Mouse (Mus musculus) urinary bladder, postnatal 4 days (tissue): ENCODE measurements around the gene Klrb1b.
"Not testable (repeated sequence)": the region's sequence is repeated elsewhere in the genome, so short reads cannot be mapped to it uniquely, and the experiment has no call there.

ENCODE experiments used
- DNase-seq, 2 experiments: peaks; one replicate each; pipeline ENCODE4 v3.0.0; 2021 to 2022; ENCODE audit warnings: low spot score in 2 of 2

Klrb1b gene

GRCm38 (mm10) chr6:128799896-128800270 is 26.2 kb downstream of the Klrb1b start:
- DNase-seq = no peak

GRCm38 (mm10) chr6:128799144-128799895 is 26.8 kb downstream of the Klrb1b start:
- peak; percentile 79 to 83 for DNase-seq

- DNase-seq = peak; percentile 65 to 78
Observed at GRCm38 (mm10) chr6:128798772-128799143, 27.4 kb downstream of the Klrb1b start.

- no peak for DNase-seq
Observed at GRCm38 (mm10) chr6:128797936-128798771, 28.0 kb downstream of the Klrb1b start.

GRCm38 (mm10) chr6:128797185-128797905 is 28.8 kb downstream of the Klrb1b start:
- DNase-seq = no peak

- no peak for DNase-seq
Observed at GRCm38 (mm10) chr6:128796321-128796955, 29.7 kb downstream of the Klrb1b start.

- DNase-seq = no peak
Observed at GRCm38 (mm10) chr6:128793734-128794133, 32.4 kb downstream of the Klrb1b start.

GRCm38 (mm10) chr6:128790491-128790994 is 35.6 kb downstream of the Klrb1b start:
- not testable (repeated sequence) for DNase-seq

- DNase-seq = no peak
Observed at GRCm38 (mm10) chr6:128789115-128789514, 37.0 kb downstream of the Klrb1b start, which contains the start of gene Klrb1c. Gene Klrb1c (minus strand): TSS chr6:128789215.

- DNase-seq = no peak
Observed at GRCm38 (mm10) chr6:128788517-128788916, 37.6 kb downstream of the Klrb1b start.

- DNase-seq = not testable (repeated sequence)
Observed at GRCm38 (mm10) chr6:128786396-128786795, 39.7 kb downstream of the Klrb1b start.

GRCm38 (mm10) chr6:128769481-128770253 is 56.5 kb downstream of the Klrb1b start:
- no peak for DNase-seq

GRCm38 (mm10) chr6:128768047-128768446 is 58.1 kb downstream of the Klrb1b start:
- no peak for DNase-seq

- DNase-seq = not testable (repeated sequence)
Observed at GRCm38 (mm10) chr6:128766486-128767254, 59.5 kb downstream of the Klrb1b start.

- no peak for DNase-seq
Observed at GRCm38 (mm10) chr6:128765211-128765610, 60.9 kb downstream of the Klrb1b start.

- DNase-seq = no peak
Observed at GRCm38 (mm10) chr6:128764598-128764997, 61.5 kb downstream of the Klrb1b start.

- DNase-seq = peak; percentile 90 to 93
Observed at GRCm38 (mm10) chr6:128763736-128764523, 62.2 kb downstream of the Klrb1b start.
